Mouse (Mus musculus): ENCODE measurements around the gene Polr2e. TPM values are rescaled to one million over a fixed set of nuclear protein-coding genes. Genes with fewer than 3 reads are reported as not detected.
A peak's percentile ranks its signal among the peaks of the same experiment; 100 is the strongest.

Polr2e gene
- polyA plus RNA-seq, 1 experiment from 2014 or later, result 157 TPM

DNA sequence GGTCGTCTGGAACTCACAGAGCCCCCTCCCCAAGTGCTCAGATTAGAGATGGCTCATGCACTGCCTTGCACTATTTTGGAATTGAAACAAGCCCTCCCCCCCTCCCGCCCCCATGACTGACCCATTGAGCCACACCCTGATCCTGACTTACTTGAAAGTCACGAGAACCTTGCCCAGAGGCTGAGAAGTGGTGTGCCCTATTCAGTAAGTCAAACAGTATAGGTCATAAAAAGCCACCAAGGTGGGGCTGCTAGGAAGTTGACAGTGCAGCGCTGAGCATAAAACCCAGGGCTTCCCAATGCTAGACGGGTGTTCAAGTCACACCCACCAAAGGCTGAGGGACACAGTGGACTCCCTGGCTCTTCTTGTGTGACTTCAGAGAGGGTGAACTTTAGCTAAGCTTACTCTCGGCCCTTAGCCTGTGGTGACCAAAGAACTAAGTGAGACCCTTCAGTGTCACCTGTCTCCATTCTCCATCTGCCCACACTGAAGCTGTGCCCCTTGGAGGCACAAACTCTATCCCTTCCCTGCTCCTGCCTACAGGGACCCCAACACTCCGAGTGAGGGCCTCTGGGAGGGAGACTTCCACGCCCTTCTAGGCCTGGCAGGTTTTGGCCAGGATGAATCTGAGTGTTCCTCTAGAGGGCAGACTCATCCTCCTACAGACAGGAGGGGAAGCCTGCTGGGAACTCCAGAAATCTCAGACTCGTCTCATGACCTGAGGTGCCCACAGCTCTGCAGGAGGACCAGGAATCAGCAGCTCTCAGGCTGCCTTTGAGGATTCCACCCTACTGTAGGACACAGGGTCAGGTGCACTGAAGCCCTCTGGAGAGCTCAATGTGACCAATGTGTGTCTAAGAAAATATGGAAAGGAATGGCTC is 5.8 kb downstream of the Polr2e start:
- Histone ChIP-seq H3K9me3 (ENCODE audit: control insufficient read depth, low read length) (no peaks in the 10 kb centered on the region), H3K4me1 (ENCODE audit: control insufficient read depth, insufficient read depth, low read length) (peaks cover 7% of the 10 kb centered on the region), H3K27me3 (ENCODE audit: control insufficient read depth, insufficient read depth, low read length) (no peaks in the 10 kb centered on the region), H3K36me3 (ENCODE audit: control insufficient read depth, insufficient read depth, low read length) (peaks cover 44% of the 10 kb centered on the region), H3K4me3 (replicated peaks; ENCODE audit: low read depth, low read length) (no peak overlapping the region), H3K27ac (replicated peaks; ENCODE audit: low read depth, low read length) (no peak overlapping the region; the same call in 1 of the 2 replicates), H3K4me2 (ENCODE audit: low read length) (no peak overlapping the region), H3K9ac (replicated peaks; ENCODE audit: low read length) (no peak overlapping the region)
- DNase-seq (peak; percentile 51), ATAC-seq (ENCODE audit: low FRiP score, low TSS enrichment) (no peak)
- 47% methylated on average over 9 of the region's 9 CpGs for WGBS

DNA sequence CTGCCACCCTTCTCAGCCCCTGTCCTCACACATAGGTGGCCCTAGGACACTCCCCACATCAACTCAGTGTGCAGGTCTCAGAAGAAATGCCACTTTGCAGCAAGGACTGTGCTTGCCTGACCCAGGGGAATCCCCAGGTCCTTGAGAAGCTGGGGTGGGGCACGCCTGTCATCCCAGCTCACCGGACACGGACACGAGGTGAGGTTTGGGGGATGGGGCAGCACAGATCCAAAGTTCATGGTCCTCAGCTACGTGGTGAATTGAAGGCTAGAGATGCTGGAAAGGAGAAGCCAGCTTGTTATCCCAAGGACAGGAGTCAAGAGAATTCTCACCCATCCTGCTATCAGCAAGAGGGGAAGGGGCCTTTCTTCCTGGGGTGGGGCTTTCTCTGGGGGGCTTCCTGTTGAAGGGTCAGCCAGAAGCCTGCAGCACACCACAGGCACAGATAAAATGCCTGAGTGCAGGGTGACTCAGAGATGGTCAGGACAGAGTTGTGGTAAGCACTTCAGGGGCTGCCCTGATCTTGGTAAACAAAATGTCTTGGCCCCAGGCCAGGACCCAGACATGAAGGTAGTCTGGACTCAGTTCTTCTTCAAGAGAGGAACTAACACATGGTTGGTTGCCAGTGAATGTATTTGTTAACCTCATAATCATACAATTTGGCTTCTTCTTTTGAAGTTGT is 6.7 kb downstream of the Polr2e start:
- Histone ChIP-seq H3K27me3 (ENCODE audit: control insufficient read depth, insufficient read depth, low read length) (no peaks in the 10 kb centered on the region), H3K4me1 (ENCODE audit: control insufficient read depth, insufficient read depth, low read length) (no peaks in the 10 kb centered on the region), H3K36me3 (ENCODE audit: control insufficient read depth, insufficient read depth, low read length) (peaks cover 39% of the 10 kb centered on the region), H3K27ac (replicated peaks; ENCODE audit: low read depth, low read length) (no peak overlapping the region), H3K9me3 (ENCODE audit: control insufficient read depth, low read length) (no peaks in the 10 kb centered on the region), H3K4me2 (ENCODE audit: low read length) (no peak overlapping the region), H3K9ac (replicated peaks; ENCODE audit: low read length) (no peak overlapping the region), H3K4me3 (replicated peaks; ENCODE audit: low read depth, low read length) (no peak overlapping the region)
- DNase-seq, result no peak
- ATAC-seq (ENCODE audit: low FRiP score, low TSS enrichment), result no peak
- WGBS, result 72% methylated on average over 5 of the region's 5 CpGs

DNA sequence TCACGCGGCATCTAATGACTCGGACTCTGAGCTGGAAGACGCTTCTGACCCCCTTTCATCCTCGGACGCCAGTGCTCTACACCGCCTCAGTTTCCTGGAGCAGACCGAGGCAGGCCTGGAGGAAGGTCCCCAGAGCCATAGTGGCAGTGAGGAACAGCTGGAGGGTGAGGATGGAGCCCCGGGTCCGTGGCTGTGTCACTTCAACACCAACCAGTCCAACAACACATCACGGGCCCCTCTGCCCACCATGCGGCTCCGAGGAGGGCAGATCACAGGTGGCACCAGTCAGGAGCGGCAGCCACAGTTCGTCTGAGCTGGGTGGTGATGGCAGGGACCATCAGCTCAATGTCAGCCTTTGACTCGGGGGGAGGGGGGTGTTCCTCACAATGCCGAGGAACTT is 8.9 kb downstream of the Polr2e start:
- Histone ChIP-seq H3K4me1 (ENCODE audit: control insufficient read depth, insufficient read depth, low read length) (no peaks in the 10 kb centered on the region), H3K4me3 (replicated peaks; ENCODE audit: low read depth, low read length) (no peak overlapping the region), H3K4me2 (ENCODE audit: low read length) (no peak overlapping the region), H3K9me3 (ENCODE audit: control insufficient read depth, low read length) (no peaks in the 10 kb centered on the region), H3K9ac (replicated peaks; ENCODE audit: low read length) (no peak overlapping the region), H3K36me3 (ENCODE audit: control insufficient read depth, insufficient read depth, low read length) (peaks cover 17% of the 10 kb centered on the region), H3K27ac (replicated peaks; ENCODE audit: low read depth, low read length) (no peak overlapping the region), H3K27me3 (ENCODE audit: control insufficient read depth, insufficient read depth, low read length) (no peaks in the 10 kb centered on the region)
- ATAC-seq (ENCODE audit: low FRiP score, low TSS enrichment) (no peak), DNase-seq (no peak)
- 84% methylated on average over 17 of the region's 17 CpGs for WGBS

DNA sequence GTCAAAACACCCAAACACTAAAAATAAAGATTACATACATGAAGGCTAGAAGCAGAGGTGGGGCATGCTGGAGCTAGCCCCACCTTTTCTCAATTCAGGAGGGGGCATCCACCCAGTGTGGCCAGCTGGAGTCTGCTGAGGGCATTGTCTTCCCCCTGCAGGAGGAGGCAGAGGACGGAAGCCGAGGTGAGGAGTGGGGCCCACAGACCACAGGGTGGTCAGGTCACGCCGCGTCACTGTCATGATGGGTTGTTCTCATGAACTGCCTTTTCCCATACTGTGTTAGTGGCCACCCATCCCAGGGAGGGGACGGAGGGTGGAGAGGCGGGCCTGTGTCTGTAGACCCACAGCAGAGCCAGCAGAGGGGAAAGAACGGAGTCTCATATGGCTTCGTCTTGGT is 9.4 kb downstream of the Polr2e start:
- H3K27me3 ChIP-seq (ENCODE audit: control insufficient read depth, insufficient read depth, low read length), result no peaks in the 10 kb centered on the region
- H3K36me3 ChIP-seq (ENCODE audit: control insufficient read depth, insufficient read depth, low read length), result peaks cover 11% of the 10 kb centered on the region
- no peaks in the 10 kb centered on the region for H3K4me1 ChIP-seq (ENCODE audit: control insufficient read depth, insufficient read depth, low read length)
- H3K9ac ChIP-seq (replicated peaks; ENCODE audit: low read length), result no peak overlapping the region
- no peak overlapping the region for H3K27ac ChIP-seq (replicated peaks; ENCODE audit: low read depth, low read length)
- no peak overlapping the region for H3K4me2 ChIP-seq (ENCODE audit: low read length)
- DNase-seq, result no peak
- no peak for ATAC-seq (ENCODE audit: low FRiP score, low TSS enrichment)
- WGBS, result 75% methylated on average over 9 of the region's 9 CpGs
- no peak overlapping the region for H3K4me3 ChIP-seq (replicated peaks; ENCODE audit: low read depth, low read length)
- H3K9me3 ChIP-seq (ENCODE audit: control insufficient read depth, low read length), result no peaks in the 10 kb centered on the region

DNA sequence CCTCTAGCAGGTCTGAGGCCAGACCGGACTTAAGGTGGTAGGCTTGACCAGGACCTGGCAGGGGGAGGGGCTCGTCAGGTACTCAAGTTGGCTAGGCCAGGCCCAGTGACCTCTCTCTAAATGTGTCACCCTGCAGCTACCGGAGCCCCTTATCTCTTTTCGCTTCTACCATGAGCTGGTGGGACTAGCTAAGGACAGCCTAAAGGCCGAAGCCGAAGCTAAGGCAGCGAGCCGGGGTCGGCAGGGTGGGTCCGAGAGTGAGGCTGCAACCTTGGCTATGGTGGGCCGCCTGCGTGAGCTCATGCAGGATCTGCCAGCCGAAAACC is 11.1 kb downstream of the Polr2e start:
- 96% methylated on average over 13 of the region's 13 CpGs for WGBS
- H3K4me2 ChIP-seq (ENCODE audit: low read length), result no peak overlapping the region
- H3K4me3 ChIP-seq (replicated peaks; ENCODE audit: low read depth, low read length), result no peak overlapping the region
- DNase-seq (no peak), ATAC-seq (ENCODE audit: low FRiP score, low TSS enrichment) (no peak)
- no peaks in the 10 kb centered on the region for H3K36me3 ChIP-seq (ENCODE audit: control insufficient read depth, insufficient read depth, low read length)
- H3K9ac ChIP-seq (replicated peaks; ENCODE audit: low read length), result no peak overlapping the region
- H3K9me3 ChIP-seq (ENCODE audit: control insufficient read depth, low read length), result no peaks in the 10 kb centered on the region
- H3K27me3 ChIP-seq (ENCODE audit: control insufficient read depth, insufficient read depth, low read length), result no peaks in the 10 kb centered on the region
- H3K27ac ChIP-seq (replicated peaks; ENCODE audit: low read depth, low read length), result no peak overlapping the region
- H3K4me1 ChIP-seq (ENCODE audit: control insufficient read depth, insufficient read depth, low read length), result no peaks in the 10 kb centered on the region

DNA sequence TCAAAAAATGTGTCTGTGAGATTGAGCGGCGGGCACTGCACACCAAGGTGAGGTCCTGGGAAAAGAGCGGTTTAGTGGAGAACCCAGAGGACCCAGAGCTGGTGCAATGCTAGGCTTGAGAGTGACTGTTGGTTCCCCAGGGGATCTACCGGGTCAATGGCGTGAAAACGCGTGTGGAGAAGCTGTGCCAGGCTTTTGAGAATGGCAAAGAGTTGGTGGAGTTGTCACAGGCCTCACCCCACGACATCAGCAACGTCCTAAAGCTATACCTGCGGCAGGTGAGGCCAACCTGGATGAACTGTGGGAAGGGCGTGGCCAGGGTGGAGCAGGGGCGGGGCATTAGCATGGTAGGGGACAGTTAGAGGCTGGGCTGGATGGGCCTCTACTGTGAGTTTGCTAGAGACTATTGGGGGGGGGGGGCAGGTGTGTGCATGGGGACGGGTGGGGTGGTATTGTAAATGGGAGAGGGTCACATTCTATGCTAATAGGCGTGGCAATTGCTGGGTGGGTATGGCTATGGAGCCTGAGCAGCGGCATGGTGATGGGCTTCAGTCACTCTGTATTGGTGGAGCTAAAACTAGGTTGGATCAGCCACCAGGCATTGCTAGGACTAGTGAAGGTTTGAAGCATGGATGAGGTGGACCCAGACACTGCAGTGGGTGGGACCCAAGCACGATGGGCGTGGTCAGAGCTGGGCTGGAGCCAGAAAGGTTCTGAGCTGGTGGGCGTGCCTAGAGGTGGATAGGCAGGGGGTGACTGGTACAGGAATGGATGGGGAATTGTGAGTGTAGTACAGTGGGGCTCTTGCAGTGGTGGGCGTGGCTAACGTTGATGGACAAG is 11.7 kb downstream of the Polr2e start:
- H3K27ac ChIP-seq (replicated peaks; ENCODE audit: low read depth, low read length), result no peak overlapping the region
- WGBS, result 78% methylated on average over 20 of the region's 20 CpGs
- no peaks in the 10 kb centered on the region for H3K36me3 ChIP-seq (ENCODE audit: control insufficient read depth, insufficient read depth, low read length)
- H3K4me1 ChIP-seq (ENCODE audit: control insufficient read depth, insufficient read depth, low read length), result no peaks in the 10 kb centered on the region
- no peak overlapping the region for H3K4me3 ChIP-seq (replicated peaks; ENCODE audit: low read depth, low read length)
- no peaks in the 10 kb centered on the region for H3K9me3 ChIP-seq (ENCODE audit: control insufficient read depth, low read length)
- no peak overlapping the region for H3K4me2 ChIP-seq (ENCODE audit: low read length)
- ATAC-seq (ENCODE audit: low FRiP score, low TSS enrichment) (0 out of 2 replicates have a peak, but pooled peaks have one; percentile 17), DNase-seq (no peak)
- H3K27me3 ChIP-seq (ENCODE audit: control insufficient read depth, insufficient read depth, low read length), result no peaks in the 10 kb centered on the region
- H3K9ac ChIP-seq (replicated peaks; ENCODE audit: low read length), result no peak overlapping the region

DNA sequence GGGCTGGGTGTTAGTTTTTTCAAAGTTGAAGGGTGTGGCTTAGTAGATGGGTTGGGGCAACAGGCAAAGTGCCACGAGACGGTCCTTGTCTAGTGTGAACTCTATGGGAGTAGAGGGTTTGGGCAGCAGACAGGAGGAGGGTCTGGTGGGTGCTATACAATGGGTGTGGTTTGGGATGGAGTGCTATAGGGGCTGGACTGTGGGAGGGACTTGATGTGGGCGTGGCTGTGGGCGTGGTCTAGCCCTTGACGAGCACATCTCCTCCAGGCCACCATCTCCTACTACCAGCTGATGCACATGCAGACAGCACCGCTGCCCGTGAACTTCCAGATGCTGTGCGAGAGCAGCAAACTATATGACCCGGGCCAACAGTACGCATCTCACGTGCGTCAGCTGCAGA is 13.7 kb downstream of the Polr2e start:
- H3K4me2 ChIP-seq (ENCODE audit: low read length), result no peak overlapping the region
- ATAC-seq (ENCODE audit: low FRiP score, low TSS enrichment) (no peak), DNase-seq (no peak)
- H3K4me3 ChIP-seq (replicated peaks; ENCODE audit: low read depth, low read length), result no peak overlapping the region
- no peak overlapping the region for H3K27ac ChIP-seq (replicated peaks; ENCODE audit: low read depth, low read length)
- no peaks in the 10 kb centered on the region for H3K36me3 ChIP-seq (ENCODE audit: control insufficient read depth, insufficient read depth, low read length)
- H3K27me3 ChIP-seq (ENCODE audit: control insufficient read depth, insufficient read depth, low read length), result no peaks in the 10 kb centered on the region
- 66% methylated on average over 12 of the region's 12 CpGs for WGBS
- no peaks in the 10 kb centered on the region for H3K4me1 ChIP-seq (ENCODE audit: control insufficient read depth, insufficient read depth, low read length)
- H3K9ac ChIP-seq (replicated peaks; ENCODE audit: low read length), result no peak overlapping the region
- H3K9me3 ChIP-seq (ENCODE audit: control insufficient read depth, low read length), result no peaks in the 10 kb centered on the region

DNA sequence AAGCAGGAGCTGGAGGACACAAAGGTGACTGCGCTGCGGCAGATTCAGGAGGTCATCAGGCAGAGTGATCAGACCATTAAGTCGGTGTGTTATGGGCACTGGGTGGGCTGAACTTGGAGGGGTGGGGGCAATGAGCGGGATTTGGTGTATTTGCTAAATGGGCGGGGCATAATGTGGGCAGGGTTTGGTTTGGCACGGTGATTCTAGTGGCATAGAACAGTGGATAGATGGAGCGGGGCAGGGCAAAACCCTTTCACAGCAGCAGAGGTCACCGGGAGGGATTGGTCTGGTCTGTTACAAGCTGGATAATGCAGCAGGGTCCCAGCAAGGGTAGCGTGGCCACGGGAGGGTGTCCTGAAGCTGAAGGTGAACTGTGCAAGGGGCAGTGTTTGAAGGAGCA is 14.1 kb downstream of the Polr2e start:
- H3K9me3 ChIP-seq (ENCODE audit: control insufficient read depth, low read length), result no peaks in the 10 kb centered on the region
- H3K4me2 ChIP-seq (ENCODE audit: low read length), result no peak overlapping the region
- DNase-seq, result no peak
- no peak overlapping the region for H3K9ac ChIP-seq (replicated peaks; ENCODE audit: low read length)
- no peak overlapping the region for H3K27ac ChIP-seq (replicated peaks; ENCODE audit: low read depth, low read length)
- no peak for ATAC-seq (ENCODE audit: low FRiP score, low TSS enrichment)
- no peaks in the 10 kb centered on the region for H3K27me3 ChIP-seq (ENCODE audit: control insufficient read depth, insufficient read depth, low read length)
- 77% methylated on average over 10 of the region's 10 CpGs for WGBS
- no peaks in the 10 kb centered on the region for H3K36me3 ChIP-seq (ENCODE audit: control insufficient read depth, insufficient read depth, low read length)
- H3K4me3 ChIP-seq (replicated peaks; ENCODE audit: low read depth, low read length), result no peak overlapping the region
- no peaks in the 10 kb centered on the region for H3K4me1 ChIP-seq (ENCODE audit: control insufficient read depth, insufficient read depth, low read length)
